Mouse (Mus musculus): ENCODE measurements around the gene Ppp1r3g.

DNA sequence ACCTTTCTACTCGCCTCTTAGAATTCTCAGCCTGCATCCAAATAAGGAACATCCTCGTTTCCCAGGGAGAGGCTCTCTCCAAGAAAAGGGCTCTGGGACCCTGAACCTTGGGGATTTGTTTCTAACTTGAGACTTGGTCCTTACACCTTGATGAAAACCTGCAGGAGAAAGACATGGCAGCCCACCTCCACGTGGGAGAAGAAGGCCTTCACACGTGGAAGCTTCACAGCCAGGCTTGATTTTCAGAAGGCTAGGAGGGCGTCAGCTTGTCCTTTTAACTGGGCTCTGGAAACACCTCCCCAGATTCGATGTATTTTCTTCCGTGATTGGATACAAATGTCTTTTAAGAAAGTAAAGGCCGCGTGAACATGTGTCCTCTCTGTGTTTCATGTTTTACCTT lies 11.2 kb downstream of the Ppp1r3g start:
- TF ChIP-seq CTCF (conservative IDR thresholded peaks at IDR 0.05; ENCODE audit: low read length) (no peak), NANOG (IDR thresholded peaks at IDR 0.05; ENCODE audit: borderline replicate concordance, low read length) (no peak)

Measured in E14TG2a.4 (cell line).